Mouse (Mus musculus): ENCODE data around the gene Arrb1.

Gene Arrb1

GRCm38 (mm10) chr7:99582306-99582705 lies 47.0 kb downstream of the Arrb1 start:
- DNase-seq = no peak

DNA sequence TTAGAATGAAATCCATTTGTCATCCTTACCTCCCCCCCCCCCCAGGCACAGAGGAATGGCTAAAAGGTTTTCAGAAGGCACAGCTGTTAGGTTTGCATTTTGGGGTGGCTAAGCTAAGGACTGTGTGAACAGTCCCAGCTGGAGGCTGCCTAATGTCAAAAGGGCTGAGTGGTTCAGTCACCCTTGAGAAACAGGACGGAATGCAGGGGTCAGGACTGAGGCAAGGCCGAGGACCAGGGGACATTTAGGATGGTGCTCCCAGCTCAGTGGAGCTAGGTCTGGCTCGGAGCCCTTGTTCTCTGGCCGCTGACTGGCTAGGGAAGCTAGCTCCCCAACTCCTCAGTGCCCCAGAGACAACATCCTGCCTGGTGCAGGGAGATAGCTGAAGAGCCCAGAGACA lies 47.6 kb downstream of the Arrb1 start:
- DNase-seq = no peak

DNA sequence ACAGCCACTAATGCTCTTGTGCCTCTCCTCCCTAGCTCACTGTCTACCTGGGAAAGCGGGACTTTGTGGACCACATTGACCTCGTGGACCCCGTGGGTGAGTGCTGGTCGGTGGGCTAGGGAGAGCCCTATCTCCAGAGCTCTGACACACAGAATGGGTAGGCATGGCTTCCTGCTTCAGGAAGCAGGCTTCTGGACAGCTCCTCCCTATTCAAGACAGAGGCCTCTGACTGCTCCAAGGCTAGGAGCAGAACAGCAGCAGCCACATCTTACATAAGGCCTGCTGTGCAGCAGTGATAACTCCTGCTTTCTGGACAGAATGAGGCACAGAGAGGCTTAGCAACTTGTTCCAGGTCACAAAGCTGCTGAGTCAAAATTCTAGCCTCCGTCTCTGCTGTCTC lies 48.4 kb downstream of the Arrb1 start:
- no peak for DNase-seq

- DNase-seq = no peak
Observed at GRCm38 (mm10) chr7:99585976-99586375, 50.7 kb downstream of the Arrb1 start.

DNA sequence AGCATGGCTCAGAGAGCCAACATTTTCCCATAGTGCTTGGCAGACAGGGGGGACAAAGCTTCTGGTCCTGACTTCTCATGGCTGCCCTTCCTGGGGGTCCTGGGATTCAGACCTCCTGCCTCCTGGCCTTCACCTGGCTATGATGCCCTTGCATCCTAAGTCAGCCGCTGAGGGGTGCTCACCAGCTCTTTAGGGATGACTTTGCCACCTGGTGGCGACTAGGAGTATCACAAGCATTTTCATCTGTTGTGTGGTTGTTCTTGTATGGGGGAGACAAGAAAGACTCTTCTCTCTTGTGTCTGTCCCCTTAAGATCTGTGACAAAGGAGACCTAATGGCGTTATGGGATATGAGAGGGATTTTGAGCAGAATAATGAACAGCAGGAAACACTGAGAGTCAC lies 54.8 kb downstream of the Arrb1 start:
- peak; percentile 70 for DNase-seq

DNA sequence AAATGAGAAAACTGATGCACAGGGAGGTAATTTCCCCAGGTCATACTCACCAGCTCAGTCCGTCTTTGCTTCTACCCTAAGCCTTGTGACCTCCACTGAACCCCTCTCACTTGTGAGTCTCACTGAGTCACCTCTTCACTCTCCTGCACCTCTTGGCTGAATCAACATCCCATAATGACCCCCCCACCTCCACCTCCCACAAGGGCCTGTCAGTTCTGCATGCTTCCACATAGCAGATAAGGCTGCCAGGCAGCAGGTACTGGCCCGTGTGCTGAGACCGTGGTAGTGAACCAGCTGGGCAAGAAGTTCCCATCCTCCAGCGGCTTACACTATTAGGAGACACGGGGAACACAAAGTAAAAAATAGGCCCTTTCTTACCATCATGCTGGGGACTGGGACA lies 55.4 kb downstream of the Arrb1 start:
- no peak for DNase-seq

DNA sequence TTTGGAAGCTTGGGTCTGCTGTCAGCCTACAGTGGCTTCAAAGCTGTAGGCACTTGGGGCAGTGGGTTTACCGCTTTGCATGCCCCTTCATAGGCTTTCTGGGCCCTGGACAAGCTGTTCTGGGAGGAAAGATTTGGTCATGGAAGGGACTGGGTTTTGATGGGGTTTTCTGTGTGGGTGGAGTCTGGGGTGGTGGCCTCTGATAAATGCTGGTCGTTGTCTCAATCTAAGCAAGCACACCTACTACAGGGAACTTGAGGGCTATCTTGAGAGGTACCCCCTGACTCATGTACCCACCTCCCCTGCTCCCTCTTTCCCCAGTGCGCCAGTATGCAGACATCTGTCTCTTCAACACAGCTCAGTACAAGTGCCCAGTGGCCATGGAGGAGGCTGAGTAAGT lies 57.4 kb downstream of the Arrb1 start:
- DNase-seq = no peak

- DNase-seq = no peak
Observed at GRCm38 (mm10) chr7:99593868-99594803, 58.9 kb downstream of the Arrb1 start.

DNA sequence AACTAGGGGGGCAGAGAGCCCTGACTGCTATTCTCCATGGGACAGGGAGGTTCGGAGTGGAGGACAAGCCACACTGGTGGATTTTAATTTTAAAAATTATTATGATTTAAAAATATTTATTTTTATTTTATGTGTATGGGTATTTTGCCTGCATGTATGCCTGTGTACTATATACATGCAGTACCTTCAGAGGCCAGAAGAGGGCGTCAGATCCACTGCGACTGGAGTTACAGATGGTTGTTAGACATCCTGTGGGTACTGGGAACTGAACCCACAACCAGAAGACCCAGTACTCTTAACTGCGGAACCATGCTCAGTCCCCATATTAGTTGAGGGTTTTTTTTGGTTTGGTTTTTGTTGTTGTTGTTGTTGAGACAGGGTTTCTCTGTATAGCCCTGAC lies 63.5 kb downstream of the Arrb1 start:
- DNase-seq = no peak

- no peak for DNase-seq
Observed at GRCm38 (mm10) chr7:99603875-99604662, 68.8 kb downstream of the Arrb1 start.

GRCm38 (mm10) chr7:99605058-99605457 lies 69.8 kb downstream of the Arrb1 start:
- no peak for DNase-seq

DNA sequence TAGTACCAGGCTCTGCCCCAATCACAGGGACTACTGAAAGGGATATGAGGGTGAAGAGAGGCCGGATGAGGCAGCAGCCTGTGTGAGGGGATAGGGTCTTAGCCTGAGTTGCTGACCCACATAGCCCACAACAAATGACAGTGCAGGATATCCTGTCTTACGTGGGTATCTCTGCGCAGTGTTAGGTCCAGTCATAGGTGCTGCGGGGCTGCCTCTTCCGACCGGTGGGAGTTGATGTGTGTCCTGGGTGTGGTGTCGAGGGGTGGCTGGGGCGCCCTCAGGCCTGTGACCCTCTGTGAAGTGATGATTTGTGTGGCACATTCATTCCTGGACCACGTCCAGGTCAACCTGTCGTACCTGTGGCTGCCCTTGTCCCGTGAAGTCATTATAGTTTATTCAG lies 71.0 kb downstream of the Arrb1 start:
- DNase-seq = no peak

- no peak for DNase-seq
Observed at GRCm38 (mm10) chr7:99606766-99607165, 71.5 kb downstream of the Arrb1 start.

DNA sequence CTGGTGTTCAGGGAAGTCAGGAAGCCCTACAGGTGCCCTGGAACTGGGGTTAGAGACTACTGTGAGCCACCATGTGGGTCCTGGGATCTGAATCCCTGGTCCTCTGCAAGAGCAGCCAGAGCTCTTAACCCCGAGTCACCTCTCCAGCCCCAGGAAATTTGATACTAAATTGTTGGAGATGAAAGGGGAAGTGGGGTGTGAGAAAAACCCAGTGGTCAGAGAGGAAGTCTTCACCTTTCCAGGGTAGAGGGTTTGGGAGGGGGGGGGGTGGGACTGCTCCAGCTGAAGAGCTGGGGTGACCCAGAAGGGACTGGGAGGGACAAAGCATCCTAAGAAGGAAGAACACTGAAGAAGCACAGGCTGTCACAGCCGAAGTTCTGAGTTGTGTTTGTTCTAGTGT lies 72.4 kb downstream of the Arrb1 start:
- DNase-seq = no peak

GRCm38 (mm10) chr7:99618264-99618663 lies 83.0 kb downstream of the Arrb1 start:
- DNase-seq = no peak

DNA sequence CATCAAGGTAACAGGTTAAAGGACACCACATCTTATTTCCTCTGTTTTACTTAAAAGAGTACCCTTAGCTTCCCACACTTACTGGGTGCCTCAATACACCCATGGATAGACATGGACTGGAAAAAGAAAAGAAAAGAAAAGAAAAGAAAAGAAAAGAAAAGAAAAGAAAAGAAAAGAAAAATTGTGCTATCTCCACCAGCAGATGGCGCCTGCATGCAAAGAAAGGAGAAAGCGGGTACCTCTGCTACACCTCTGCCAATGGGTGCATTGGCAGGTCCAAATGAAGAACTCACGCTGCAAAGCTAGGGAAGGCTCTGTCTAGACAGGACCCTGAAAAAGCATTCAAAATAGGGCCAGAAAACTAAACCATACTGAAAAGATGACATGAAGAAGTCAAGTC lies 83.6 kb downstream of the Arrb1 start:
- peak; percentile 33 for DNase-seq

DNA sequence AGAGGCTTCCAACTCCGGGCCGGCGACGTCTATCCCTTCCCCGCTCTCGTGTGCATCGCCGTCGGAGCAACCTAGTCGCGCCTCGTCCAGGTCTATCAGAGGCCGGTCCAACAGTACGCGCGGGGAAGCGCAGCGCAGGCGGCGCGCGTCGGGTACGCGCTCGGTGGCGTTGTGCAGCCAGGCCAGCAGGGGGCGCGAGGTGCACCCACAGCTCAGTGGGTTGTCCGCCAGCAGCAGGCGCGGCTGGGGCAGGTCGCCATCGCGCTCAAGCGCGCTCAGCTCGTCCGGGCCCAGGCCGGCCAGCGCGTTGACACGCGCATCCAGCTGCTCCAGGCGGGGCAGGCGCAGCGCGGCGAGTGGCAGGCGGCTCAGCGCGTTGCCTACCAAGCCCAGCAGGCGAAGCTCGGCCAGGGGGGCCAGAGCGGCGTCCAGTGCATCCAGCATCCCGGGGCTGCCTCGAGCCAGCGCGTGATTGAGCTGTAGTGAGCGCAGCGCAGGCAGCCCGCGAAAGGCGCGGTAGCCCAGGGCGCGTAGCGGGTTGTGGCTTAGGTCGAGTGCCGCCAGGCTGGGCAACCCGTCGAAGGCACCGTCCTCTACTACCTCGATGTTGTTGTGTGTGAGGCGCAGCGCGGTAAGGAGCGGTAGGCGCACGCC lies 90.6 kb downstream of the Arrb1 start:
- peak; percentile 69 for DNase-seq

- no peak for DNase-seq
Observed at GRCm38 (mm10) chr7:99626376-99627270, 91.4 kb downstream of the Arrb1 start, which contains the start of gene Tpbgl. TSS of gene Tpbgl (minus strand) at chr7:99627103.

- DNase-seq = no peak
Observed at GRCm38 (mm10) chr7:99627366-99627765, 92.1 kb downstream of the Arrb1 start.

DNA sequence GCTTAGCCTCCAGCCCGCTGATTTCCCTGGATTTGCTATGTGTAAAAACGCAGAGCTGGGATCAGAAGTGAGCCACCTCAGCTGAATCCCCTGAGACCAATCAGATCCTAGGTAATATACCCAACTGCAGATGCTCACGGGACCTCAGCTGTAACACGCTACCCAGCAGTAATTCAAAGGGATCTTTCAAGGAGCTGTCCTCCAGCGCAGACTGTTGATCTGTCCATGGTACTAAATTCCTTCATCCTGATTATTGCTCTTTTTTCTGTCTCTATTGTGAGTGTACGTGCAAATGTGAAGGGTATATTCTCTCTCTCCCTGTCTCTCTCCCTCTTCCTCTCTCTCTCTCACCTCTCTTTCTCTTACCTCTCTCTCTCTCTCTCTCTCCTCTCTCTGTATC lies 97.0 kb downstream of the Arrb1 start:
- no peak for DNase-seq

DNA sequence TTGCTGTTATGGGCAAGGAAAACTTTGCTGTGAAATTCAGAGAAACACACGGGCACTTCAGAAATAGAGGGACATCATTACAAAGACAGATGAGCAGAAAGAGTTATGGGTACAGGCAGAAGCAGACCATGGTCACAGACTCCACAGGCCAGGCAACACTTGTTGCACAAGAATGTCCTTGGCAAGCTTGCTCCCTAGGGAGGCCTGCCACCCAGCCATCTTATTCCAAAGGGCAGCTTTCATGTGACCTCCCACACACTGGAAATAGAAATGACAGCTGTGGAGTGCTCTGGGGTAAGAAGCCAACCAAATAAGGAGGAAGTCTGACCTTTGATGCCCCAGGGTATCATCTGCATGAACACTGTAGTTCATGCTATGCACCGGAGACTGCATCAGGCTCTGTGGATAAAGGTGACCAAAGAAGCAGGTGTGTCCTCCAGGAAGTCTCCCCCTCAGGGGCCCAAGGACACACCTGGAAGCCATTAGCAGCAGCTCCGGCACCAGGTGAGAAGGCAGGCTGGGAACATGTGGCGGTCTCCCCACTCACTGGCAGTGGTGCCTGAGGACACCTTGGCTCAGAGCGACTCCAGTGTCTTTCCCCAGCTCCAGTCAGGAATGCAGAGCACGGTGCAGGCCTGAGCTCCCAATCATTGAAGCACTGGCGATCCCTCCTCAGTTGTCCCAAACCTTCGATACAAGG lies 98.8 kb downstream of the Arrb1 start:
- no peak for DNase-seq

DNA sequence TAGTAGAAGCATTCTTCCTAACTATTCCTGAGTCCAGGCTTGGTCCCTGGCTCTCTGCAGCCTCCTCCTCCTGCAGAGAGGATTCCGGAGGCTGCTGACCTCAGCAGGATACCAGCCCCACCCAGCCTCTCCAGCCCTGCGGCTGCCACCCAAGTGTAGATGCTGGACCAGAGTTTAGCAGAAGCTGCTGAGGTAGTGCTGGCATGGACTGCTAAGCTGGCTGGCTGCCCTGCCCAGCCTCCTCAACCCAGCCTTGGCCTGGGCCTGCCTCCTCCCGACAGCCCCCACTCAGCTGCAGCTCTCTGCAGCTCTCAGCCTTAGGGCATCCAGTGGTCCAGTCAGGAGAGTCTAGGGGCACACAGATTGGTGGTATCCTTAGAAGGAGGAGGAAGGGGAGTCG lies 106.0 kb downstream of the Arrb1 start:
- DNase-seq = no peak
